Mouse (Mus musculus): ENCODE results near the gene Irak4.

Gene Irak4

DNA sequence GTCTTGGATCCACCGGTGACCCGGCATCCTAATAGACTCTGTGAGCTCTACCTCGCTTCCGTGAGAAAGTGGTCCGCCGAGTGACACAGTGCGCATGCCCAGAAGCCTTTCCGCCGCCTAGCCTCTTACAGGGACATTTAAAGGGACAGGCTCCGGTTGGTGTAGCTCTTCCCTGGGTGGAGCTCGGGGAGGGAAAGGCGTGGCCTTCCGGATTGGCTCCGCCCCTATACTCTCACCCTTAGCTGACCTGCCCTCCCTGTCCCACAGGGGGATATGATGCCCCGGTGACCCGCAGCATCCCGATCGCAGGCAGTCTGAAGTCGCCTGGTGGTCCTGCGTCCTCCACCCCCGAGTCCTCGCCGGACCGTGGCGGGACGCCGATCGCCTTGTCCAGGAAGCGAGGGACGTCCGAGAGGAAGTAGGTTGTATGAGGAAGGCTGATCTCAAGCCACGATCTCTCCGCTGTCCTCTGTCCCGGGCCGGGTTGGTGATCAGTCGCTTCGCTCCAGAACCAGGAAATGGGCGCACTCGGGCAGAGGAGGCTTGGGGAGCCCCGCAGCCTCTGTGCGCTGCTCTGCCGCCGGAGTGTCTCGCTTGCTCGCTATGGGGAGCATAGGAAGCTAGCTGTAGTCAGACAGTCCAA, at the start of gene Irak4, which contains the start of gene Pus7l:
Gene Irak4 (plus strand): TSS at position 235 of the 643 bp plus-strand sequence.
Gene Pus7l (minus strand): TSS at position 139 of the 643 bp plus-strand sequence.
- DNase-seq (ENCODE audit: low spot score in 2 of 2), result peak; percentile 91 to 92

DNA sequence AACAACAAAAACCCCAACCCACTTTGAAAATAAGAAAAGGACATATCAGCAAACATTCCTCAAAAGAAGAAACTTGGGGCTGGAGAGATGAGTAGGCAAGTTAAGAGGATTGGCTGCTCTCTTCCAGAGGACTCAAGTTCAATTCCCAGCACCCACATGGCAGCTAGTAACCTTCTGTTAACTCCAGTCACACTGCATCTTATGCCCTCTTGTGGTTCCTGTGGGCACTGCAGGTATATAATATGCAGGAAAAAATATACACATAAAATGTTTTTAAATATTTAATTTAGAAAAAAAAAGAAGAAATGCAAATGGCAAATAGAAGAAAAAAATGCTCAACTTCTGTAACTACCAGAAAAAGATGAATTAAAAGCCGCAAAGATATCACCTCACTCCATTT, 49.0 kb upstream of the Irak4 start:
- DNase-seq (ENCODE audit: low spot score in 2 of 2), result no peak

DNA sequence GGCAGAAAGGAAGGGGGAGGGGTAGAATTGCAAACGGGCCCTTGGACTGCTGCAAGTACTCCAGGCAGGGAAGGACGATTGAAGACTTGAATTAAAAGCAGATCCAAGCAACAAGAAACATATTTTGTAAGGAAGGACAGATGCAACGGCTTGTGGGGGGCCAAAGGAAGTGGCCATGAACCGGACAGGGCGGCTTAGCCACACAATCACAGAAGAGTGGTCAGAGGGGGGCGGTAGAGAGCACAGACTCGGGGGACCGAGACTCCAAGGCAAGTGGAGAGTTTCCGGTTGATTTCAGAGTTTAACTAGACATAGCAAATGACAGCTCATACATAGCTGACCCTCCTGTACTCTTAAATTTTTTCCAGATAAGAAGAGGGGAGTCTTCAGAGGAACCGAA, 47.5 kb upstream of the Irak4 start:
- DNase-seq (ENCODE audit: low spot score in 2 of 2), result no peak

DNA sequence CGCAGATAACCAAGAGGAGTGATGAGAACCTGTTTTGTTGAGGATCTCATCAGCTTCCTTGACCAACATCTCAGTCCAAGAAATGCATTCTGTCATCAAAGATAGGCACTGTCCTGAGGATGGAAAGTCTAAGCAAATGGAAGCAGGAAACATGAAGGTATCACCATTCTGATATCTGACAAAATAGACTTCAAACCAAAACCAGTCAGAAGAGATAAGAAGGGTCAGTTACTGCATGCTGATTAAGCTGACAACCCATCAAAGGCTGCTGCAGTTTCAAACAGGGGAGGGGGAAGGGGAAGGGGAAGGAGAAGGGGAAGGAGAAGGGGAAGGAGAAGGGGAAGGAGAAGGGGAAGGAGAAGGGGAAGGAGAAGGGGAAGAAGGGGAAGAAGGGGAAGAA, 44.2 kb upstream of the Irak4 start:
- no peak for DNase-seq (ENCODE audit: low spot score in 2 of 2)

DNA sequence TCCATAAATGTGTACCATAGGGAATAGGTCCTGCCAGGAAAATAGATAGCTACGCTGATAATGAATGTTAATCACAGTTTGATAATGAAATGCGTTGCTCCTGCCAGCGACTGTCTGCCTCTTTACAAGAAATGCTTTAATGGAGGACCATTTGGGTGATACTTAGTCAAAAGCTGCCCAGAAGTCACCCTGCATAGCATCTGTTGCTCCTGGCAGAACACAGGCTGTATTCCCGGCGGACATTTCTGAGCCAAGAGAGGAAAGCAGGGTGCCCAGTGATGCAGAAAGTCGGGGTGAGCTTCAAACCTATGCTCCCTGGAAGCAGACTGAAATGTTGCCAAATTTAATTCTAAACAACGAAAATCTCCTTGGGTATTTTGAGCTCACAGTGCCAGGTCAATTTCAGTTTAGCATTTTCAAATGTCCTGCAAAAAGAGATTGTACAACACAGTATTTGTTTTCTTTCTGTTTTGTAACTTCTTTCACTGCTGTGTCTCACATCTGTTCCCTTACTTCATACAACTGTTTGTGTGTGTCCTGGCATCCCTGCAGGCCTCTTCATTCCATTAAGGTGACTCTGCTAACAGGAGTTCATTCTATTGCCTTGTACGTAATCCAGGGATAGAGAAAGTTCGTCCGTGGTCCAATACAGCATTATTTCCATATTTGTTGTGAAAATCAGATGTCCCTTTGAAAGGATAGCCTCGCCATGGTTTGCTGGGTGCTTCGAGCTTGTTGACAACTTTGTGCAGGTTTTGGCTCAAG, 39.8 kb upstream of the Irak4 start:
- DNase-seq (ENCODE audit: low spot score in 2 of 2), result no peak

DNA sequence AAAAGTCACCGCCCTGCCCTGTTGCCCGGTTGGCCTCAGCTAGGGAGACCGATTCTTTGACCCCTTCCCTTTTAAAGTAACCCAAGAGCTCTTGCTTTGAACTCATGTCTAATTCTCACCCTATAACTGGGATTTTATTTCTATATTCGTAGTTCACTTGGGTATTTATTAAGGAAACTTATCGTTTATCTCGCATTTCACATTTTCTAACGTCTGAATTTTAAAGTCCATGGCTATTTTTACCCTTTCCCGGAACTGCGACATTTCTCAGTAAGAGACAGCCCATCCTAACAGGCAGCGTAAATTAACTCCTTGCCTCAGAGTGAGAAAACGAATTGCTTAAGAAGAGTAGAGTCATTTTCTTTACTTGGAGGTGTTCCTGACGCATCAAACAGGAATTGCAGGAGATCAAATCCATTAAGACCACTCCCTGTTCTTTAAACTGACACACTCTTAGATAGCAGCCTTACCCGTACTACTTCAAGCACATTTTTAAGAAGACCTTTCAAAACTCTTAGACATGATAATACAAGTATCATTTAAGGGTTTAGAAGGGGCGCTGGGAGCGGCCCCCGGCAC, 25.4 kb upstream of the Irak4 start:
- no peak for DNase-seq (ENCODE audit: low spot score in 2 of 2)

DNA sequence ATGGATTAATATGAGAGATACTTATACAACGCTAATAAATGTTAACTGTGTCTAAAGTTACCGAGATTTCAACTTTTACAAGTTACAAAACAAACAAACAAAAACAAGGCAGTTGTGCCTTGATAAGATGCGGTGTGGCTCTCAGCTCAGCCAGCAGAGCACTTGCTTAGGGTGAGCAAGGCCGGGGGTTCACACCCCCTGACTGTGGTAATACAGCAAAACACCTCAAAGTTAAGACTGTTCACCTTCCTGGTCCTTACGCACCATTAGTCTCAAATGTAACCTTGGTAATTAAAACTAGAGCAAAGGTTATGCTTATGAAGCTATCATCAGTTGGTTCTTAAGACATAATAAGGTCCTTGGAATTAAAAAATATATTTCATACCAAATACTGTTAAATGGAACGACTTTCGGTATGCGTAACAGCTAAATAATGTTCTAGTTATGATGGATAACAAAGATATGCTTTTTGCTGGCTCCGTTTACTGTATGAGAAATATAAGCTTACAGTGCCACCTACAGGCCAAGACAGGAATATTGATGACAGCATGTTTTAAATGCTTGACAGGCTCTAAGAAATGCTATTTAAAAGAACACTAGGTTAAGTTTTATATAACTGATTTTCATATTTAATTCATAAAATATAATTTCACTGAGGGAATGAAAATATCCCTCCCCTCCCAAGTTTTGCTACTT, 23.1 kb upstream of the Irak4 start:
- peak in 1 of 2 experiments; percentile 57 for DNase-seq (ENCODE audit: low spot score in 2 of 2)

DNA sequence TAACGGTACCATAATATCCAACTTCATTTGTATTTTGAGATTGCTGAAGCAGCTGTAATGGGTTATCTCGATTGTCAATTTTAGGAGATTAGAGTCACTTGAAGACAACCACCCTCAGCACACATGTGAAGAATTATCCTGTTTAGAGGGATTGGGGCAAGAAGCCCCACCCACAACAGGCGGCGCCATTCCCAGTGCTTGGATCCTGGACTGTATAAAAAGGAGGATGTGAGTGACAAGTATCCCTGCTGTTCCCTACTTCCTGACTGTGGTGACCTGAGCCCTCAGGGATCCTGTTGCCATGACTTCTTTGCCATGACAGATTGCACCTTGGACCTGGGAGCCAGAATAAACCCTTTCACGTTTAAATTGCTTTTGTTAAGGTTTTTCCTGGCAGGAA, 22.5 kb upstream of the Irak4 start:
- DNase-seq (ENCODE audit: low spot score in 2 of 2), result no peak

DNA sequence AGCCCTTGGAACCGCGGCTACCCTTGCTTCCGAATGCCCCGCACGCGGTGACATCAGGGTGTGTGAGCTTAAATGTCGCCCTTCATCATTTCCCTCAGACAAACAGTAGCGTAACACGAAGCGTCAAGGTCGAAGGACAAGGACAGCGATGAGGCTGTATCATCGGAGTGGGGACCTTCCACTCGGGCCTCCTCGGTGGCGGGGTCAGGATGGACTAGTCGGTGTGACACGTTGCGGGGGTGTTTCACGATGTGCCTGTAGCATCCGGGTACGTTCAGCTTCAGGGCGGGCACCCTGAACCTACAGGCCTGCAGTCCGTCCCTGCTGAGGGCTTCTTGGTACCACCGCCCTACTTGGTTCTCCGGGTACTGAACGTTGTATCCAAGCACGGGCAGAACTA, 20.2 kb upstream of the Irak4 start:
- no peak for DNase-seq (ENCODE audit: low spot score in 2 of 2)

DNA sequence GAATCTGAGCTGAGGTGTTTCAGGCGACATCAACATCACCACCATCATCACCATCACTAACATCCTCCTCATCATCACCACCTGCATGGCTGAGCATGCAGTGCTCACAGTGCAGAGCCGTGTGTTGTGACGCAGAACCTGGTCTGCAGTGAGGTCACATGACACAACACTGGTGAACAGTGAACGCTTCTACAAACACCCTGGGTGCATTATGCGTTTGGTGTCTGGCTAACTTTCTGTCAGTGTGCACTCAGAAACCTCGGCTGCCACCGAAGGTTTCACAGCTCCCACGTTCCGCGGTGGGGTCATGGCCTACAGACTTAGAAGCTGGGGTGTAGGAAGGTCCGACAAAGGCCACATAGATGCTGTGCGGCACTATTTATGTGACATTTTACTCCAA, 18.5 kb upstream of the Irak4 start:
- no peak for DNase-seq (ENCODE audit: low spot score in 2 of 2)

DNA sequence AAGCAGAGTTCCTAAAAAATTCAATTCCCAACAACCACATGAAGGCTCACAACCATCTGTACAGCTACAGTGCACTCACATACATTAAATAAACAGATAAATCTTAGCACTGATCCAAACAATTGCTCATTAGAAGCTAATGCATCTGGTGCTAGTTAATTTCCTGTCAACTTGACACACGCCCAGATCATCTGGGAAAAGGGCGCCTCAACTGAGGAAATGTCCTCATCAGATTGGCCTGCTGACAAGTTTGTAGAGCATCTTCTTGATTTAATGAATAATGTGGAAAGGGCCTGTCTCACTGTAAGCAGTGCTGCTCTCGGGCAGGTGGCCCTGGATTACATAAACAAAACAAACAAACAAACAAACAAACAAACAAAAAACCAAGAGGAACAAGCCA, 12.9 kb upstream of the Irak4 start:
- DNase-seq (ENCODE audit: low spot score in 2 of 2), result no peak

DNA sequence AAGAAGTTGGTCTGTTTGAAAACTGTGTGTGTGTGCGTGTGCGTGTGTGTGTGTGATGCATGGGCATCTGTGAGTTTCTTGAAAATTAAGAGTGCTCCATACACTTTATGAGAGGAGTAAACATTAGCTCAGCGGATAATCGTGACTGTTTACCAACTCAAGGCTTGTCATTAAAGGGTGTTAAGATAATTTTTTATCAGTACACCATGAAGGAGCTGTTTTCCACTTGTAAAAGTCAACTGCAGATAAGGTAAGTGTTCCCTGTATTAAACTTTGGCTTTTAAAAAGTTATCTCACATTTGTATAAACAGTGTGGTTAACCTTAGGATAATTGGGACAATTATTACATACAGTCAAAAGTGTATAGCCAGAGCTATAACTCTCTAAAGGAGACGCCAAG, 11.1 kb upstream of the Irak4 start:
- no peak for DNase-seq (ENCODE audit: low spot score in 2 of 2)

DNA sequence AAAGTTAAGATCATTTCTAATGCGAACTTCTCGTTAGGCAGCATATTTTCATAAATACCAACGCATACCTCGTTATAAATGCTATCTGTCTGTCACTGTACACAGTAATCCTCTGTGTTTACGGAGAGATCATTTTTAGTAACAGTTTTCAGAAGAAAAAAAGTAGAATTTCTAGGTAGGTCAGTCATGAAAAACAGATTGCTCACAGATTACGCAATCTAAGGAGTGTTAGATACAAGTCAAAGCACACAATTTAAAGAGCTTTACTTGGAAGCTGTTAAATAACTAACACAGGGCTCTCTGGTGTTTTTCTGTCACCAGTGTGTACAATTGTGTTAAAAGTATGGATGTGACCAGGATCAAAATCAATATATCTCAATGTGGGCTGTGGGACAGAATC, 10.5 kb upstream of the Irak4 start:
- no peak for DNase-seq (ENCODE audit: low spot score in 2 of 2)

DNA sequence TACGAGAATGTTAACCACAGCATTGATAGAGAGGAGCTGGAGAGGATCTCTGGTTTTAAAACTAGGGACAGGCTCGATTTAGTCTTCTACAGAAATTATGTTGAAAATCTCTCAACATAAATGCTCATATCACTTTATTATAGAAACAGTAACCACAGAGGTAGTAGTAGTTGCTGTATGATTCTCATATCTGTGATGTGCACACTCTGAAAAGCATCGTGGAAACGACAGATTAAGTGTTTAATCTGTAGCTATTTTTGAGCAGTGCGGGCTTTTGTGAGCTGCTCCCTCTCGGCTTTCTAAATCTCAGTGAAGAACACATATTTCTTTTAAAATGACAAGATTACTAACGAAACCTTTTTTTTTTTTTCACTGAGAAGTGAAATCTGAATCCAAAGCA, 7.9 kb upstream of the Irak4 start:
- no peak for DNase-seq (ENCODE audit: low spot score in 2 of 2)

DNA sequence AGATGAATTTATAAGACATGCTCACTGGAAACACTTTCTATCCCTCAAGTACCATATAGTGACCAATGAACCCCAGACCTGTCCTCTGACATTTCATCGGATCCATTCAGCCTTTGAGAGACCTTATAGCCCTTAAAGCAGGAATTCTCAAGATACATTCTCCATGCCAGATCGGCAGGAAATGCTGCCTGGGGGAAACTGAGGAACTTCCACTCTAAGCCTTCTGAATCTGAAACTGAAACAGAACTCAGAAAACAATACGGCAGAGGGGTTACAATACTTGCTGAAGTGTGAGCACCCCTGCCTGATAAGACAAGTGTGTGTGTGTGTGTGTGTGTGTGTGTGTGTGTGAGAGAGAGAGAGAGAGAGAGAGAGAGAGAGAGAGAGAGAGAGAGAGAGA, 4.1 kb upstream of the Irak4 start:
- DNase-seq (ENCODE audit: low spot score in 2 of 2), result no peak

DNA sequence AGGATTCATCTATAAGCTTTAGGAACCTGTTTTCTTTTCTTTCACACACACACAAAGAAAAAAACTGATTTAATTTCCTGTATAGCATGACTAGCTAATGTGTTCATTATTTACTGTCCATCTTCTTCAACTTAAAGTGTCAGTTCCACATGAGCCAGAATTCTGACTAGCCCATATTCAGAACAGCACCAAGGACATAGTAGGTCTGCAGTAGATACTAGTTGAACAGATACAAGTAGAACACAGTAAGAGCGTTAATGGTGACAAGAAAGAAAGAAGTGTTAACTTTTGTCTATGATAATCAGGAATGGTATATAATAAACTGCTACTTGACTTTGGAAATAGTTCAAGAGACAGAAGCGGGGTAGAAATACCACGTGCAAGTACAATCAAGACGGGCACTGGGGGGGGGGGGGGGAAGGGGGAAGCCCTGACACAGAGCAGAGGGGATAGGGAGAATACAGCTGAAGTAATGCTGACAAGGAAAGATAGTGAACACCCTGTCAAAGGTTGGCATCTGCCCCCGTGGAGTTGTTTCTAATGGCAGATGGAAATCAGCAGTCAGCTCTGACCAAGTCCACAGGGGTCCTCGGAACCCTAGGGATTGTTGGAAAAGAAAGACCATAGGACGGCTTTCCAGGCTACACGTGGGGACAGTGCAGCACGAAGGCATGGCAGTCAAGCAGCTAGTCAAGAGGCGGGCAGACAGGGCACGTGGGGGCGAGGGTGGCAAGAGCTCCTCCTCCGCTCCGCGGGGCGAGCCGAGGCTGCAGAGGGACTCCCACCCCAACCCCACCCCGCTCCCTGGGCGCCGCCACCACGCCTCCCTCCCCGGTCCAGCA, 655 bp upstream of the Irak4 start:
- no peak for DNase-seq (ENCODE audit: low spot score in 2 of 2)

DNA sequence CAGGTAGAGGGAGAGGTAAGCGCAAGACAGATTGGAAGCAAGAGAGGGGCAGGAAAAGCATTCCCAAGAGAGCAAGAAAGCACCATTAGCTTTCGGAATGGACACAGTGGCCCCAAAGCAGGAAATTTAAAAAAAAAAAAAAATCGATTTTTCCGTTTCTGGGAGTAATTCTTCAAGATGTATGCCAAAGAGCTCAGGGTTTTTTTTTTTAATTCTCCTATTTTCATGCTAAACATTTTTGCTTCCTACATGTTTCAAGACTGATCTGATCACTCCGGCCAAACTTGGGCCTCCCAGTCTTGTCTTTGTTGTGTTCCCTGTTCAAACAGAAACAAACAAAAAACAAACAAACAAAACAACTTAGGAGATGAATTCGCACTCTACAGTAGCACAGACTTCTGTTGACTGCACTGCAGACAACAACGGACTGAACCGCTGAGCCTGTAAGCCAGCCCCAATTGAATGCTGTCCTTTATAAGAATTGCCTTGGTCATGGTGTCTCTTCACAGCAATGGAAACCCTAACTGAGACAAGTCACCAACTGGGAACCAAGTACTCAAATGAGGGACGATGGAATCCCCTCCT, 701 bp downstream of the Irak4 start:
- no peak for DNase-seq (ENCODE audit: low spot score in 2 of 2)

DNA sequence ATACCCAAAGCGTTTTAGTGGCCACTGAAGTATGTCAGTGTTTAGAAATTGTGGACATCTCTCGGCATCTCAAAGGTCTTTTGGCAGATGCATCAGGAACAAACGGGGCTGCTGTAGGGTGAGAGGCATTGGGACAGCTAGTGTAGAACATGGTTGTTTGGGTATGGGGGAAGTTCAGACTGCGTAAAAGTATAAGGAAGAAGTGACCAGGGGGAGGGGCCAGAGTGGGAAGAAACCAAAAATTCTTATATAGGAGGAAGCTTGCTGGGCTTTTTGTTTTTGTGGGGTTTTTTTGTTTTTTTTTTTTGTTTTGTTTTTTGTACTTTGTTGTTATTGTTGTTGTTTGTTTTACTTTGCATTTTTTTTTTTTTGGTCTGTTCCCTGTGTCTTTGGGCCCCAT, 1.4 kb downstream of the Irak4 start:
- no peak for DNase-seq (ENCODE audit: low spot score in 2 of 2)

DNA sequence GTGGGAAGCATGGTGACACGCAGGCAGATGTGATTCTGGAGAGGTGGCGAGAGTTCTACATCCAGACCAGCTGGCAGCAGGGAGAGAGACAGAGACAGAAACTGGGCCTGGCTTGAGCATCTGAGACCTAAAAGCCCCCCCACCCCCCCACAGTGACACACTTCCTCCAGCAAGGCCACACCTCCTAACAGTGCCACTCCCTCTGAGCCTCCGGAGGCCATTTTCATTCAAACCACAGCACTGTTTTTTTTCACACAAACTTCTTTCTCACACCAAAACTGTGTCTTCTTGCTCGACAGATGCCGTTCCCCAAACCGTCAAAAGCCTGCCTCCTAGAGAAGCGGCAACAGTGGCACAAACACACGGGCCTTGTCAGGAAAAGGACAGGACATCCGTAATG, 10.1 kb downstream of the Irak4 start:
- no peak for DNase-seq (ENCODE audit: low spot score in 2 of 2)

DNA sequence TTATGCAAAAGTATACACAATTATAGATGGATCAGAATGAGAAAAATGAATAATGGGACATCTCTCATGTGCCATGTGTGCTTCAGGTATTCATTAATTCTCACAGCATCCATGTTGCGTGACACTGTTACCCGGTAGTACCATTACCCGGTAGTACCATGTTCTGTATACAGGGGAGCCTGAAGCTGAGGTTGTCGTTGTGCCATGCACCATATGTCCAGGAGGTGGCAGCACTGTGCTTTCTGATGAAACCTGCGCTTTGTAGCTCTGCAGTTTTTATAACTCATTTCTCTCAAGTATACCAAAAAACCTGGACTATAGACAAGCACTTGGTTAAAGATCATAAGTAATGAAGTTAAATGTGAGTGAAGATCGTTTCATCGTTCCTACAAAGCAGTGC, 14.0 kb downstream of the Irak4 start:
- DNase-seq (ENCODE audit: low spot score in 2 of 2), result peak; percentile 61 to 84

All from thymus, postnatal 10 days (tissue).